Mouse (Mus musculus): Measurements from ENCODE around the gene Slc22a1. TPM values are rescaled to one million over a fixed set of nuclear protein-coding genes. Genes with fewer than 3 reads are reported as not detected.

Slc22a1 gene
- polyA plus RNA-seq, 1 experiment from 2014 or later: not detected

DNA sequence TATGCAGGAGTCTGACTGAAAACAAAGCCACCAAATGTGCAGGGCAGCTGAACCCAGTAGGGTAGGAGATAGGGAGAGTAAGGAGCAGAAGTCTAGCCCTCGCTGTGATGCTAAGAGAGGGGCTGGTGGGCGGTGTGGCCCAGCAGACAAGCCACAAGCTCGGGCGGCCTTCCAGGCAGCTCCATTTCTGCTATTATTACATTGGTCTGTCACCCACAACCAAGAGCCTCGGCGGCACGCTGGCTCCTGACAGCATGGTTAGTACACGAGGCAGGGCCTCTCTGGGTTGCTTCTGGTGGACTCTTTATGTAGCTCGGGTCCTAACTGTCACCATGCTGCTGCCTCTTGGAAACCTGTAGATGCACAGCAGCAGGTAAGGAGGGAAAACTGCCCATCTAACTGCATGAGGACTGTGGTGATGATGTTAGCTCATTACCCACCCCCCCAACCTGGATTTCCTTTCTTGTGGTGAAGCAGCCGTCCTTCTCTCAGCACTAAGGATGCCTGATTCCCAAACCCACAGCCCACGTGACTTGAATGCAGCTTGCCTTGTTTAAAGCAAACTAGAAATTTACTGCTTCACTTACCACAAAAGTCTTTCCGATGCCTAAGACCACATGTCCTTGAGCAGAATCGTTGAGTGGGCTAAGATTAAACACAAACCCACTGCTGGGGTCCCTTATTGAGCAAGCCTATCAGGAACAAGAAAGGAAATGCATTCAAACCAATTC, 34.6 kb upstream of the Slc22a1 start:
- Histone ChIP-seq H3K27ac (replicated peaks) (no peak overlapping the region), H3K4me3 (no peak overlapping the region), H3K36me3 (peaks cover 90% of the 10 kb centered on the region), H3K9me3 (replicated peaks) (no peaks in the 10 kb centered on the region), H3K27me3 (ENCODE audit: low read depth, poor library complexity, severe bottlenecking) (no peaks in the 10 kb centered on the region), H3K4me1 (no peaks in the 10 kb centered on the region)
- 86% methylated on average over 13 of the region's 13 CpGs for WGBS
- DNase-seq (ENCODE audit: low spot score): no peak

DNA sequence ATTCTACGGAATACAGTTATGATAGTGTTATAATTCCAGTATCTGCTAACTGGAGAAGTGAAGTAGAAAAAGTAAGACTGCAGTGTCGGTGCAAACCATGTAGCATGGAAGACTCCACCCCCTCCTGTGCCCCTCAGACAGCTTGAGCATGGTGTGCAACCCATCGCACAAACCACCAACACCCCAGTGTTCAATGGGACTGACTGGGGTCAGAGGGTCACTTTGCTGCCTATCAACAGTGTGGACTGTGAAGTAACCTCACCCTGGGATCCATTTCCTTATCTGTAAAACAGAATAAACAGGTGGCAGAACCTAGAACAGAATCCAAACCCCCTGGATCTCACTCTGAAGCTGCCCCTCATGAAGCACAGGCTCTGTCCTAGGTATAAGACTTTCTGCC, 32.8 kb upstream of the Slc22a1 start:
- Histone ChIP-seq H3K27me3 (ENCODE audit: low read depth, poor library complexity, severe bottlenecking) (no peaks in the 10 kb centered on the region), H3K27ac (replicated peaks) (no peak overlapping the region), H3K4me1 (no peaks in the 10 kb centered on the region), H3K9me3 (replicated peaks) (no peaks in the 10 kb centered on the region), H3K4me3 (no peak overlapping the region), H3K36me3 (peaks cover 90% of the 10 kb centered on the region)
- WGBS: 96% methylated on average over 3 of the region's 3 CpGs
- no peak for DNase-seq (ENCODE audit: low spot score)

DNA sequence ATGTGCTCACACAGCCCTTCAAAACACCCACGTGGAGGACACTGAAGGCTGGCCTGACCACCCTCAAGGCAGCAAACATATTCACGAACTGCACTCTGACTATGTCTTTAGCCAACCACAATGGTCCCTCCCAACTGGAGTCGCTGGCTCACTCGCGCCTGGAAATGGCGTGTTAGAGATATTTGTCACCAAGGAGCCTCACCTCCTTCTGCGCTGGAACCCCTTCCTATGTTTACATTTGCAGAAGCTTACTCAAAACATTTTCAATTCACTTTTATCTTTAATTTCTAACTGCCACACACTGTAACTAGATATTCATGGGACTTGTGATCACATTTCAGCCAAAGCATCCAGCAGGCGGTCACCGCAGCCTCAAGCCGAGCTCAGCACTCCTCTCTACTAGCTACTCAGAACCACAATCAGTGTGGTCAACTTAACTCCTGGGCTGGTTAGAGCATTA, 31.0 kb upstream of the Slc22a1 start:
- 89% methylated on average over 10 of the region's 10 CpGs for WGBS
- DNase-seq (ENCODE audit: low spot score): no peak
- H3K4me1 ChIP-seq: no peaks in the 10 kb centered on the region
- H3K4me3 ChIP-seq: no peak overlapping the region
- peaks cover 90% of the 10 kb centered on the region for H3K36me3 ChIP-seq
- H3K27me3 ChIP-seq (ENCODE audit: low read depth, poor library complexity, severe bottlenecking): no peaks in the 10 kb centered on the region
- no peak overlapping the region for H3K27ac ChIP-seq (replicated peaks)
- no peaks in the 10 kb centered on the region for H3K9me3 ChIP-seq (replicated peaks)

DNA sequence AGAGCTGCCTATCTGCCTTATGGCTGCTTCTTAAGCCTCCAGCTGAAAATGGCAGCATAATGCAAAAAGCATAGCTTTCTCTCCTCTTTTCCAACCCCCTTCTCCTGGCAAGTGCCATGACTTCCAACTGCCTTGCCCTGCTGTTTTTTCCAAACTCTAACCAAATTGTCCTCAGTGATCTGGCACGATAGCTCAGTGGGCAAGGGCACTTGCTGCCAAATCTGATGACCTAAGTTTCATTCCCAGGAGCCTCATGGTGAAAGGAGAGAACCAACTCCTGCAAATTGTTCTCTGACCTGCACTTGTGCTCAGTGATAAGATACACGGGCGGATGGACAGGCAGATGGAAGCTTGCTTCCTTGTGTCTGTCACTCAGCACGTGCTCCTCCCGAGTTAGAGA, 27.3 kb upstream of the Slc22a1 start:
- peaks cover 90% of the 10 kb centered on the region for H3K36me3 ChIP-seq

DNA sequence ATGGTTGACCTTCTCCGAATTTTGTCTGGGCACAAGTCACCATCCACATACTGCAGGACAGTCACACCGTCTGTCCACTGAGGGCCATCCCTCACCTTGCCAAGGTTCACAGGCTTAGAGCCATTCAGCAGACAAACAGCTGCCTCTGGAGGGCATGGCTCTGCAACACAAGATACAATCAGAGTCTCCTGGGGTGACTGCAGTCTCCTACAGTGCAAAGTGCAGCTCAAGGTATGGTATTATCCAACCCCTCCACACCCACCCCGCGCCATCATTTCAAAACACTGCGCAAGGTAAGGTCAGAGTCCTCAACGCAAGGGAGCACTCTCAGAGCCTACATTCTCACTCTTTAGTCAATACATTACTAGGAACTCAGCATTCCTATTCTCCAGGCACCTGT, 24.7 kb upstream of the Slc22a1 start:
- Histone ChIP-seq H3K4me3 (no peak overlapping the region), H3K4me1 (no peaks in the 10 kb centered on the region), H3K36me3 (peaks cover 99% of the 10 kb centered on the region), H3K27me3 (ENCODE audit: low read depth, poor library complexity, severe bottlenecking) (no peaks in the 10 kb centered on the region), H3K9me3 (replicated peaks) (no peaks in the 10 kb centered on the region), H3K27ac (replicated peaks) (no peak overlapping the region)
- WGBS: 94% methylated on average over 6 of the region's 6 CpGs
- no peak for DNase-seq (ENCODE audit: low spot score)

More for the DNA sequence above, 27.3 kb upstream of the Slc22a1 start:
- no peak for DNase-seq (ENCODE audit: low spot score)
- no peaks in the 10 kb centered on the region for H3K9me3 ChIP-seq (replicated peaks)
- H3K27me3 ChIP-seq (ENCODE audit: low read depth, poor library complexity, severe bottlenecking): no peaks in the 10 kb centered on the region
- H3K4me3 ChIP-seq: no peak overlapping the region
- H3K27ac ChIP-seq (replicated peaks): no peak overlapping the region
- no peaks in the 10 kb centered on the region for H3K4me1 ChIP-seq
- WGBS: 94% methylated on average over 5 of the region's 5 CpGs

DNA sequence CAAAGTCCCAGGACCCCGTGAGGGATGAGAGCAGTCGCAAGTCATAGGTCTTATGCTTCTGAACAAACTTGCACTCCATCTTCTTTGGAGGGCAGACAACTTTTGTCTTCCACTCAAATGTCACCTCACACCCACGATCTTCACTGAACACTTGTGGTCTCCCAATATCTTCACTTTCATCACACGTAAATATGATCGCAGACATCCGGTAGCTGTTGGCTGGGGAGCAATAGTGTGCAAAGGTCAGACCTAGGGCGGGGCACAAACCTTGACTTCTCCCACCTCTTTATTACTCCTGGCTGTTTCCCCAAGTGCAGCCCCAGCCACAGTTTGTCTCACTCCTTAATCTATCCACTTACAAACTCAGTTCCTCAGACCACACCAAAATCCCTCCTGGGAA, 16.3 kb upstream of the Slc22a1 start:
- Histone ChIP-seq H3K27me3 (ENCODE audit: low read depth, poor library complexity, severe bottlenecking) (no peaks in the 10 kb centered on the region), H3K36me3 (peaks cover 97% of the 10 kb centered on the region), H3K4me1 (no peaks in the 10 kb centered on the region), H3K9me3 (replicated peaks) (no peaks in the 10 kb centered on the region), H3K27ac (replicated peaks) (no peak overlapping the region), H3K4me3 (no peak overlapping the region)
- 97% methylated on average over 7 of the region's 7 CpGs for WGBS
- no peak for DNase-seq (ENCODE audit: low spot score)

DNA sequence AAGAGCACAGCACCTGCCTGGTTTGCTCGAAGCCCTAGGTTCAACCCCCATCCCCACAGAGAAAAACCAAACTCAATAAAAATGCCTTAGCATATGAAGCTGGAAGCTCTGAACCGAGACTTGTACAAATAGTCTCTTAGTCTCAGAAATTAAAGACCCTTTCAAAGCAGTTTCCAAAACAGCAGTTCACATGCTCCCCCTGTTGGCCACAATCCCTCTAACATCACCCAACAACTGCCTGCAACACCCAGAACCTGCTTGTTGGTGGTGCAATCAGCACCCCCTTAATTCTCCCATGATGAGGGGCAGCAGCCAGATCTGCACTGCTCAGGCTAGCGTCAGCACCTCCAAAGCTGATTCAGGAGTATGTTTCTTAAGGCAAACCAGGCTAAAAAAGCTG, 13.9 kb upstream of the Slc22a1 start:
- no peaks in the 10 kb centered on the region for H3K27me3 ChIP-seq (ENCODE audit: low read depth, poor library complexity, severe bottlenecking)
- no peaks in the 10 kb centered on the region for H3K4me1 ChIP-seq
- H3K36me3 ChIP-seq: peaks cover 100% of the 10 kb centered on the region
- H3K27ac ChIP-seq (replicated peaks): no peak overlapping the region
- H3K4me3 ChIP-seq: no peak overlapping the region
- 80% methylated on average over 3 of the region's 3 CpGs for WGBS
- no peaks in the 10 kb centered on the region for H3K9me3 ChIP-seq (replicated peaks)
- no peak for DNase-seq (ENCODE audit: low spot score)

DNA sequence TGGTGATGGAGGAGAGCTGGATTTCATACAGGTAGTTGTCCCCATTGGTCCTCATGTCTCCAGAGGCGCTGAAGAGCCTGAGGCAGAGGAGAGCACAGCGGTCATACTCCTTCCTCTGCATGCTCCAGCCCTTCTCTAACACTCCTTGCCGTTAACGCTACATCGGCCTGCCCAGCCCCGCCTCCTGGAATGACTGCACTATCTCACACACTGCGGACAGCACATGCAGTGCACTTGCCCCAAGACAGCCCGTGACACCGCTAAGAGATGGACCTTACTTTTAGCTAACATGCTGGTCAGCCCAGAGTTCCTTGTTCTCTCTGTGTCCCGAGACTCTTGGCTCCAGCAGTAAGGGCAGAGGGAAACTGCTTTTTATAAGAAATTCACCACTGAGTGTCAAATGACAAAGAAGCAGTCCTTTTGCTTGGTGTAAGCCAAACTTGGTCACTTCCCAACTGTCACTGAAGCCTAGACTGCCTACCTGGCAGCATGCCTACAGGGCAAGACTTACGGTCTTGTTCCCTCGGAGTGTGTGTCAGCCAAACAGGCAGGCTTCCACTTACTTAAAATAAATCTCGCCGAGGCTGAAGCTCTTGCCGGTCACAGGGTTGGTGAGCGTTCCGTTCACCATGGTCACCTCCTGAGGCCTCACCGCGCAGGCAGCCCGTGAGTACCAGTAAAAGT, 12.9 kb upstream of the Slc22a1 start:
- no peak for DNase-seq (ENCODE audit: low spot score)
- Histone ChIP-seq H3K27ac (replicated peaks) (no peak overlapping the region), H3K4me3 (no peak overlapping the region), H3K27me3 (ENCODE audit: low read depth, poor library complexity, severe bottlenecking) (no peaks in the 10 kb centered on the region), H3K9me3 (replicated peaks) (no peaks in the 10 kb centered on the region), H3K4me1 (no peaks in the 10 kb centered on the region), H3K36me3 (peaks cover 100% of the 10 kb centered on the region)
- 96% methylated on average over 20 of the region's 20 CpGs for WGBS

DNA sequence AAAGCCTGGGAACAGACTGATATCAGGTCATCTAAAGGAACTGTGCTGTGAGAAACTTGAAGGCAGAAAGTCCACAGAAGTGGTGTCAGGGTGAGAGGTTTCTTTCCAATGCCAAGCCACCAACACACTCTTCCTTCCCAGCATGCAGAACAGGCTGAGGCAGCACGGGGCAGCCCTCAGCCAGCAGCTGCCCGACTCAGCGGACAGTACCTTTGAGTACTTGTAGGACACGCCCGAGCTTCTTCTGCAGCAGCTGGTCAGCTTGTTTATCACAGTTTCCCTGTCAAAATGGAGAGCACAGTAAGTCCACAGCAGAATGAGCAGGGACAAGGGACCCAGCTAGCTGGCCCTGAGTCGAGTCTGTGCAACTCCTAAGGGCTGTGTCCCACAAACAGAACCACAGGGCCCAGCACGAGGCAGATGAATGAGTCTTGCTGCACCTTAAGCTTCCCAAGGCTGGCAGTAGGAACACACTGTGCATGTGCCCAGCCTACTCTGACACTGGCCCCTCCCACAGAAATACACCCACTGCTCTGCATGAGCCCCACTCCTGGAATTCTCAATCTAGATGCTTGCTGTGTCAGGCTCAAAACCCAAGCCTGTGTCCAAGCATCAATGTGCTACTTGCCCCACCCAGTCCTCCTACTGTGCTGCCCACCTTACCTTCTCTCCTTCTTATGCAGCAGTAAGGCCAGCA, 9.4 kb upstream of the Slc22a1 start:
- Histone ChIP-seq H3K36me3 (peaks cover 85% of the 10 kb centered on the region), H3K4me3 (no peak overlapping the region), H3K27me3 (ENCODE audit: low read depth, poor library complexity, severe bottlenecking) (no peaks in the 10 kb centered on the region), H3K27ac (replicated peaks) (no peak overlapping the region), H3K4me1 (no peaks in the 10 kb centered on the region), H3K9me3 (replicated peaks) (no peaks in the 10 kb centered on the region)
- 92% methylated on average over 7 of the region's 7 CpGs for WGBS
- no peak for DNase-seq (ENCODE audit: low spot score)

DNA sequence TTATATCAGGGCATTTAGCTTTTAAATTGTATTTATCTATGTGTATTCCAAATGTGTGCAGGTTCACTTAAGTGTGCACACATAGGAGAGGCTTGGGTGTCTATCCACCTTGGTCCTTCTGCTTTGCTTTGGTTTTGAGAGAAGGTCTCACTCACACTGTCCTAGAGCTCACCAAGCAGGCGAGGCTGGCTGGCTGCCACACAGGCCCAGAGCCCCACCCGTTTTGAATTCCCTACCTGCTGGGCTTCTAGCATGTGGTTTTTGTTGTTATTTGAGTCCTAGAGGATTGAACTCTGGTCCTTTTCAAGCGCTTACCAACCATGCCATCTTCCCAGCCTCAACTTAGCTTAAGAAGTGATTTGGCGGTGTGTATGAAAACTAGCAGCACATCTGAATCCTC, 8.8 kb upstream of the Slc22a1 start:
- DNase-seq (ENCODE audit: low spot score): no peak
- no peaks in the 10 kb centered on the region for H3K4me1 ChIP-seq
- peaks cover 2% of the 10 kb centered on the region; the same call in 1 of the 2 replicates for H3K9me3 ChIP-seq (replicated peaks)
- no peaks in the 10 kb centered on the region for H3K27me3 ChIP-seq (ENCODE audit: low read depth, poor library complexity, severe bottlenecking)
- WGBS: 88% methylated on average over 4 of the region's 4 CpGs
- H3K36me3 ChIP-seq: peaks cover 79% of the 10 kb centered on the region
- no peak overlapping the region for H3K4me3 ChIP-seq
- H3K27ac ChIP-seq (replicated peaks): no peak overlapping the region

DNA sequence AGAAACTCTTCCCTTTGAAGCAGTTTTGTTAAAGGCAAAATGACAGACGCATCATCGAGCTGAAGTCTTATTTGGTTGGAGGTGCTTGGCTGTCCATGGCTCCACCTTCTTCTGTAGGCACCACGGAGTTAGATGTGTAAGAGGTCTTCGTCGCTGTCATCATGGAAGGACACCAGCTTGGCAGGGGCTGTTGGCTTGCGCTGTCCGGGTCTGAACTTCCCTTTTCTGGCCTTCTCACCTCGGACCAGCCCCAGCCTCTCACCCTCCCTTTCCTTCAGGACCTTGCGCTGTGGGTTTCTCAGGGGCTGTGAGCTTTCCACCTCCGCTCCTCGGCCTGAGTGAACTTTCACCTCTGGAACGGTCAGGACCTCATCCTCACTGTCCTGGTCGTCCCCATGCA, 8.0 kb upstream of the Slc22a1 start:
- H3K27me3 ChIP-seq (ENCODE audit: low read depth, poor library complexity, severe bottlenecking): no peaks in the 10 kb centered on the region
- 94% methylated on average over 13 of the region's 13 CpGs for WGBS
- no peaks in the 10 kb centered on the region for H3K4me1 ChIP-seq
- peaks cover 6% of the 10 kb centered on the region; the same call in 1 of the 2 replicates for H3K9me3 ChIP-seq (replicated peaks)
- H3K36me3 ChIP-seq: peaks cover 70% of the 10 kb centered on the region
- H3K4me3 ChIP-seq: no peak overlapping the region
- no peak overlapping the region for H3K27ac ChIP-seq (replicated peaks)
- DNase-seq (ENCODE audit: low spot score): no peak

DNA sequence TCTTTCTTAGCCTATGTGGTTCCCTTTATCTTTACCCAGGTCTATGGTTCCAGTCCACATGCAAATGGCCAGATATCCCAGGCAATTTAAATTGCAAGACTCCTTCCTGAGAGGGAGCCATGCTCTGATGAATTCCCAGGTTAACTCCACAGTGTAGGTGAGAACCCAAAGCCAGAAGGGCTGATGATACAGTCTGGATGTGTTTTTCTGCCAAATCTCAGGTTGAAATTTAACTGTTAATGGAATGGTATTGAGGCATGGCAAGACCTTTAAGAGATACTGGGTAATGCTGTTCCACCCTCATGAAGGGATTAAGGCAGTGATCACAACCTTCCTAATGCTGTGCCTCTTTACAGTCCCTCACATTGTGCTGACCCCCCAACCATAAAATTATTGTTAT, 2.6 kb upstream of the Slc22a1 start:
- no peak overlapping the region for H3K4me3 ChIP-seq
- no peaks in the 10 kb centered on the region for H3K4me1 ChIP-seq
- no peak overlapping the region for H3K27ac ChIP-seq (replicated peaks)
- peaks cover 6% of the 10 kb centered on the region; the same call in 1 of the 2 replicates for H3K9me3 ChIP-seq (replicated peaks)
- H3K27me3 ChIP-seq (ENCODE audit: low read depth, poor library complexity, severe bottlenecking): no peaks in the 10 kb centered on the region
- peaks cover 17% of the 10 kb centered on the region for H3K36me3 ChIP-seq
- no peak for DNase-seq (ENCODE audit: low spot score)

DNA sequence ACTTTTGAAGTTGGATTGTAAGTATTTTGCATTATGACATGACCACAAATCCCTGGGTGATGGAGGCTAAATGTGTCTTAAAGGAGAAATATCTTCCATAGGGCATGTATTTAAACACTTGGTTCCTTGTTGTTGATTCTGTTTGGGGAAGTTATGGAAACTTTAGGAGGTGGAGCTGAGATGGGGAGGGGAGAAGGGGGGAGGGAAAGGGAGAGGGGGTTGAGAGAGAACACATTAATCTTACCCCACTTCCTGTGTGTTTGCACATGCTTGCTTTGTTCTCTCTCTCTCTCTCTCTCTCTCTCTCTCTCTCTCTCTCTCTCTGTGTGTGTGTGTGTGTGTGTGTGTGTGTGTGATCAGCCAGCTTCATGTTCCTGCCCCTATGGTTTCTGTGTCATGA, 1.5 kb upstream of the Slc22a1 start:
- peaks cover 6% of the 10 kb centered on the region; the same call in 1 of the 2 replicates for H3K36me3 ChIP-seq
- no peak for DNase-seq (ENCODE audit: low spot score)
- H3K4me1 ChIP-seq: no peaks in the 10 kb centered on the region
- peaks cover 6% of the 10 kb centered on the region; the same call in 1 of the 2 replicates for H3K9me3 ChIP-seq (replicated peaks)
- no peak overlapping the region for H3K27ac ChIP-seq (replicated peaks)
- H3K27me3 ChIP-seq (ENCODE audit: low read depth, poor library complexity, severe bottlenecking): no peaks in the 10 kb centered on the region
- no peak overlapping the region for H3K4me3 ChIP-seq

Measured in midbrain, embryonic 10.5 days (tissue).